Mouse (Mus musculus) testis, adult 2 months (tissue): ENCODE data around the gene Tbc1d24. TPM values are rescaled to one million over a fixed set of nuclear protein-coding genes. Genes with fewer than 3 reads are reported as not detected.
A peak's percentile ranks its signal among the peaks of the same experiment; 100 is the strongest.

Experiments used
- H3K27ac ChIP-seq: fragments of 200-500 bp; 2 replicates; pipeline ENCODE4 v1.5.1; 2012; ENCODE audit warnings: low read depth, low read length; ENCODE audit not compliant: control insufficient read depth, insufficient read depth
- H3K27me3 ChIP-seq: fragments of 200-500 bp; 2 replicates; pipeline ENCODE4 v1.6.1; 2012; ENCODE audit warnings: mild to moderate bottlenecking, low read length, moderate library complexity; ENCODE audit not compliant: control insufficient read depth, insufficient read depth
- H3K36me3 ChIP-seq: fragments of 200-500 bp; 2 replicates; pipeline ENCODE4 v1.6.1; 2012; ENCODE audit warnings: mild to moderate bottlenecking, low read length; ENCODE audit not compliant: control insufficient read depth, insufficient read depth
- H3K4me1 ChIP-seq: fragments of 200-500 bp; 2 replicates; pipeline ENCODE4 v1.6.1; 2012; ENCODE audit warnings: low read length; ENCODE audit not compliant: control insufficient read depth, insufficient read depth
- H3K4me3 ChIP-seq: fragments of 200-500 bp; 2 replicates; pipeline ENCODE4 v1.5.1; 2012; ENCODE audit warnings: low read depth, mild to moderate bottlenecking, low read length, moderate library complexity, mixed read lengths; ENCODE audit not compliant: control insufficient read depth
- CTCF ChIP-seq: fragments of 200-500 bp; IDR thresholded peaks from 2 replicates; pipeline ENCODE4 v1.5.1; 2012; ENCODE audit warnings: low read depth, mild to moderate bottlenecking, inconsistent platforms, low read length, moderate library complexity; ENCODE audit not compliant: control insufficient read depth, insufficient read depth, insufficient replicate concordance
- POLR2A ChIP-seq: fragments of 200-500 bp; IDR thresholded peaks from 2 replicates; pipeline ENCODE4 v1.6.1; 2012; ENCODE audit warnings: low read depth, mild to moderate bottlenecking, inconsistent platforms, low read length, moderate library complexity; ENCODE audit not compliant: control insufficient read depth
- polyA plus RNA-seq: library from polyadenylated mRNA; depleted of rRNA; stranded (reverse); fragments of >200 nt; gene quantifications from 2 replicates; pipeline ENCODE4 v1.2.3, GENCODE M21; 2012

Tbc1d24 gene
- polyA plus RNA-seq, 1 experiment = 9.5 TPM

DNA sequence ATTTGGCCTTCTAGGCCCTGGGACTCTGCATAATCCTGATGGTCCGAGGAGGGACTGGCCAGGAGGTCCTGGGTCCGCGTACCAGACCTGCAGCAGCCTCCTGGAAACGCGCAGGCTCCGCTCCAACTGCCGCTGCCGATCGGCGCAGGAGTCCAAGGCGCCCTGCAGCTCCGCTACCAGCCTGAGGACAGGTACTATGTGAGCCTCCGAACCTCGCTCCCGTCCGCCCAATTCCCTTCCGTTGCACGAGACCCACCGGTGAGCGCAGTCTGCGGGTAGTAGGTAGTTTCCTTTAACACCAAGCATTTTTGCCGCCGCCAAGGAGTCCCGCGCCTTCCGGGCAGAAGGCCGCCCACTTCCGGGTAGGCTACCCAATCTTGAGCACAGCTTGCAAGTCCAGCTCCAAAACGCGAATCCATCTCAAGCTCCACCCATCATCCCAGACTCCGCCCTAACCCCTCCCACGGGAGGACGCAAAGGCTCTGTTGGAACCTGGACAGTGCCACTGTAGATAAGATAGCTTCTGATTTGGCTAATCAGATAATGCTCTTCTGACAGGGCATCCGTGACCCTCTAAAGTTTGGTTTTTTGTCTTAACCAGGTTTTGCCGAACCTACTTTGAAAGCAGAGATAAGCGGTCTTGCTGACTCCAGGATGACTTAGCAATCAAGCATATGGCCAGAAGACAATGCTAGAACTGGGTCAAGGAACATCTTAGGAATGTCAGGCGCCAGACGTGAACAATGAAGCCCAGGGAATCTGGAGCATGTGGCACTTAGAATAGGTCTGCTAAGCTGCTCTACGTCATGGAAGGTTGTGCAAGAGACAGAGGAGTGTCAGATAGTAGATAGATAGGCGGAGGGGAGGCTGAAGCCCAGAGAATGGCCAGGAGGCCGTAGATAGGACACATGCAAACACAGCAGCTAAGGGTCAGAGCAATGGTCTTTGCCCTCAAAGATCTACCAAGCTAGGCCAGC lies 15.4 kb upstream of the Tbc1d24 start, which contains the start of gene Tedc2:
Gene Tedc2 (minus strand): TSS at position 417 of the 977 bp plus-strand sequence.
- H3K4me3 ChIP-seq = peak within 1 kb of the TSS; percentile 91
- no peaks in the 10 kb centered on the region for H3K36me3 ChIP-seq
- peaks cover 13% of the 10 kb centered on the region for H3K4me1 ChIP-seq
- peak within 1 kb of the TSS; percentile 52 for H3K27ac ChIP-seq
- TF ChIP-seq CTCF = no peak
- 0 out of 2 replicates have a peak, but pooled peaks have one; percentile 39 for TF ChIP-seq POLR2A
- H3K27me3 ChIP-seq = no peaks in the 10 kb centered on the region

DNA sequence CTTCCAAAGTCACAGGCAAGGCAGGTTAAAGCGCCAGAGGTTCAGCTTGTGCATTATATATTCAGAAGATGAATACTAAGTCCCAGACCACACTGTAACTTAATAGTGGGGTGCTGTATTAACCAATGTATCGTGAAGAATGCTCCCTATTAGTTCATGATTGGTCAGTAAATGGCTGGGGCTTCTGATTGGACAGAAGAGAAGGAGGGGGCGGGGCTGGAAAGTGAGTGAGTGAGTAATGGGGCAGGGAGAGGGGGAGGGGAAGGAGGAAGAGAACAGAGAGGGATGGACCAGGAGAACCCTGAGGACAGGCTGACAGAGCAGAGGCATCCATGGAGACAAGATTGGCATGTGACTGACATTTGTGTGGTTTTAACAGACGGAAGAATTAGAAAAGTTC lies 11.5 kb upstream of the Tbc1d24 start:
- Histone ChIP-seq H3K4me1 (peaks cover 19% of the 10 kb centered on the region), H3K27me3 (no peaks in the 10 kb centered on the region), H3K4me3 (no peak overlapping the region), H3K36me3 (no peaks in the 10 kb centered on the region), H3K27ac (no peak overlapping the region)
- TF ChIP-seq CTCF = no peak
- TF ChIP-seq POLR2A = no peak

DNA sequence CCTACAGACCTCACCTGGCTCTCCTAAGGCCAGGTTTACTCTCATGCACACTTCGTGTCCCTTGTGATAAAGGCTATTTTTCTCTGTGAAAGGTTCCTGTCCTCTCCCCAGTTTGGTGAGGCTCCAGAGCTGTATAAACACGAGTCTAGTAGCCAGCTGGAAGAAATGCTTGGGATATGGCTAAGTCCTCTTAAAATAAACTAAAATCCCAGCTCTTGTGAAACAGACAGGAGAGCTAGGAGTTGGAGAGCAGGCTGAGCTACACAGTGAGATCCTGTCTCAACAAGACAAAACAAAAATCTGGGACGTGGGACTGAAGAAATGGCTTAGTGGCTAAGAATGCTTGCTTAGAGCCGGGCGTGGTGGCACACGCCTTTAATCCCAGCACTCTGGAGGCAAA lies 7.8 kb upstream of the Tbc1d24 start:
- no peak for TF ChIP-seq POLR2A
- no peak for TF ChIP-seq CTCF
- Histone ChIP-seq H3K36me3 (no peaks in the 10 kb centered on the region), H3K4me3 (no peak overlapping the region), H3K27me3 (no peaks in the 10 kb centered on the region), H3K4me1 (peaks cover 20% of the 10 kb centered on the region), H3K27ac (no peak overlapping the region)

DNA sequence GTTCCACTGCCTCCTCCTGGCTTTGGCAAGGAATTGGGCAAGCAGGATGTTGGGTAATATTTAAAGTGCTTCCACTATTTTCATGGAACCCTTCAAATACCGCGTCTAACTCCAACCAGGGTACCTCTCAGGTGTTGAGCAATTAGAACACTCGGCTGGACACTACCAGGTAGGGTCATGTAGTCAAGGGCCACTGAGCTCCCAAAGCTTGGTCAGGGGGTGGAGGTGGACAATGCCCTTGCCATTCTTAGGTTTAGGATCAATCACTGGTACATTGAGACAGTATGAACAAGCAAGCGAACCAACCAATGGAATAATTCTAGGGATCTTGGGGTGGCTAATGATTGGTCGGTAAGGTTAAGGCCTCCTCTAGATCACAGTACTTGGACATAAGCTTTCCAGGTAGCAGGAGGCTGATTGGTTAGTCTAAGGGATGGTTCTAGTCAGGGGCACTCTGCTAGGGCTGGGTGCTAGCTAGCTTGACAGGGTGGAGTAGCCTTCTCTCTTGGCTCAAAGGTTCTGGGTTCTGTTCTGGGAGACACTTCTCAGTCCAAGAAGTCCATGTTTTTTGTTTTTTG lies 7.2 kb upstream of the Tbc1d24 start:
- Histone ChIP-seq H3K36me3 (no peaks in the 10 kb centered on the region), H3K27me3 (no peaks in the 10 kb centered on the region), H3K27ac (no peak overlapping the region), H3K4me3 (no peak overlapping the region), H3K4me1 (peaks cover 26% of the 10 kb centered on the region)
- TF ChIP-seq CTCF (no peak), POLR2A (no peak)

DNA sequence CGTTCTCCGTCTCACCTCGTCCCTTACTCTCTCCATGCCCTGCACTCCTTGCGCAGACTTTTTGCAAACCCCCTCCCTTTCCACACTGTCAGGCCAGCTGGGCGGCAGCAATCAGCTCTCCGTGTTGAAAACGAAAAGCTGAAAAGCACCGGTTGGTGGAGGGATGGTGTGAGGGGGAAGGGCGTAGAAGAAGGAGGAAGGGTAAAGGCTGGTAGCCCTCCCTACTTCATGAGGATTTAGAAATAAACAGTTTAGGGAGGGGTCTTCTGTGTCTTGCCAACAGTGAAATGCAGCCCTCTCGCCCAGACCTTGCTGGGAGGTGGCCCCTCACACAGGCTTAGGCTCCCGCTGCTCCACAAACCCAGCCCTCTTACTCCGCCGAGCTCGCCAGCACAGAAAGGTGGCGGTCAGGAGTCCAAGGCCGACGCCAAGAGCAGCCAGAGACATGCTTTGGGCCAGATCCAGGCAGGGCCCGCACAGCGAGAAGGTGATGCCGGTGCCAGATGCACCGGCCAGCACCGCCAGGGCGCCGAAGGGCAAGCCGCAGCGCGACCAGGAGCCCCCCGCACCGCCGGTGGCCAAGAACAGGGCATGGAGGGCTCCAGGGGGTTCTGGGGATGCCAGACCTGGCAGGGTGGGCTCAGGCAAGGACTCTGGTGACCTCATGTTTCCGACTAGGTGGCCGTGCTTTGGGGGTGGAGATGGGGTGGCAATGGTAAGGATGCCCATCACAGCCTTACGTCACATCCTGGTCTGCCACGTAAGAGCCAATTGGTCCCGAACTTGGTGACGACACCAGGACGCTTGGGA lies 6.5 kb upstream of the Tbc1d24 start:
- H3K27me3 ChIP-seq = no peaks in the 10 kb centered on the region
- H3K36me3 ChIP-seq = no peaks in the 10 kb centered on the region
- TF ChIP-seq POLR2A = no peak
- no peak for TF ChIP-seq CTCF
- H3K4me3 ChIP-seq = peak overlapping the region; percentile 8; the same call in 1 of the 2 replicates
- H3K4me1 ChIP-seq = peaks cover 33% of the 10 kb centered on the region
- no peak overlapping the region for H3K27ac ChIP-seq

DNA sequence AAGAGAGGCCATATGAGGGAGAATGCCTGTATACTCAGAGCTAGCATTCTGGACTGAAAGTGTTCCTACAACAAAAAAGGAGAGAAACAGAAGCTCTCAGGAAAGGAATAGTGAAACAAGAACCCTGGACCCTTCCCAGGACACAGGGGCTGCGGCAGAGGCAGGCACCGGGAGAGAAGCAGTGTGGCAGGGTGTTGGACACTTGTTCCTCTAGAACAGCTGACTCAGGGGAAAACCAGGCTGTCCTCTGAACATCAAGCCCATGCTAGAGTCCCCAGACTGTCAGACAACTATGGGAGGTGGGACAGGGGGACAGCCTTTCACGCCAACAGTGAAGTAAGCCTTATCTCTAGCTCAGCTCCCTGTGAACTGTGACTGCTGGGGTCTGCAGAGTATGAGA lies 5.2 kb upstream of the Tbc1d24 start:
- Histone ChIP-seq H3K27ac (no peak overlapping the region), H3K4me1 (peaks cover 45% of the 10 kb centered on the region), H3K36me3 (no peaks in the 10 kb centered on the region), H3K27me3 (no peaks in the 10 kb centered on the region), H3K4me3 (no peak overlapping the region)
- TF ChIP-seq POLR2A (no peak), CTCF (no peak)

DNA sequence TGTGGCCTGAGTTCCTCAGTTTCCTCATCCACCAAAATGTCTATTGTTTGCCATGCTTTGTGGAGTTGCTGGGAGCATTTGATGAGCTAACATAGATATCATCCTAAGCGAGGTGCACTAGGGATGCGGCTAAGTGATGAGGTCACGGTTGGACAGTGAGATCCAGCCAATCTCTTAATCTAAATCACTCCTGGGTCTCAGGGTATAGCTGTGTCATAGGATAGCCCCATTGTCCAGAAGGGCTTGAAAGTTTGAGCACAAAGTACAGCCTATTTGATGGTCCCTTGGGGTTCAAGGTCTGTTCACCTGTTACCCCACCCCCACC lies 4.5 kb upstream of the Tbc1d24 start:
- H3K27ac ChIP-seq = no peak overlapping the region
- H3K36me3 ChIP-seq = no peaks in the 10 kb centered on the region
- H3K4me3 ChIP-seq = no peak overlapping the region
- TF ChIP-seq CTCF (no peak), POLR2A (no peak)
- H3K27me3 ChIP-seq = no peaks in the 10 kb centered on the region
- peaks cover 47% of the 10 kb centered on the region for H3K4me1 ChIP-seq
